Mouse (Mus musculus) CD4-positive helper T cell, adult 2 months (primary cell): ENCODE measurements around the gene Med26.

ENCODE experiments used
- DNase-seq: peaks from one replicate; pipeline ENCODE4 v3.0.0-alpha.2; 2012; ENCODE audit warnings: low read depth, missing footprints, low spot score

The Med26 gene

DNA sequence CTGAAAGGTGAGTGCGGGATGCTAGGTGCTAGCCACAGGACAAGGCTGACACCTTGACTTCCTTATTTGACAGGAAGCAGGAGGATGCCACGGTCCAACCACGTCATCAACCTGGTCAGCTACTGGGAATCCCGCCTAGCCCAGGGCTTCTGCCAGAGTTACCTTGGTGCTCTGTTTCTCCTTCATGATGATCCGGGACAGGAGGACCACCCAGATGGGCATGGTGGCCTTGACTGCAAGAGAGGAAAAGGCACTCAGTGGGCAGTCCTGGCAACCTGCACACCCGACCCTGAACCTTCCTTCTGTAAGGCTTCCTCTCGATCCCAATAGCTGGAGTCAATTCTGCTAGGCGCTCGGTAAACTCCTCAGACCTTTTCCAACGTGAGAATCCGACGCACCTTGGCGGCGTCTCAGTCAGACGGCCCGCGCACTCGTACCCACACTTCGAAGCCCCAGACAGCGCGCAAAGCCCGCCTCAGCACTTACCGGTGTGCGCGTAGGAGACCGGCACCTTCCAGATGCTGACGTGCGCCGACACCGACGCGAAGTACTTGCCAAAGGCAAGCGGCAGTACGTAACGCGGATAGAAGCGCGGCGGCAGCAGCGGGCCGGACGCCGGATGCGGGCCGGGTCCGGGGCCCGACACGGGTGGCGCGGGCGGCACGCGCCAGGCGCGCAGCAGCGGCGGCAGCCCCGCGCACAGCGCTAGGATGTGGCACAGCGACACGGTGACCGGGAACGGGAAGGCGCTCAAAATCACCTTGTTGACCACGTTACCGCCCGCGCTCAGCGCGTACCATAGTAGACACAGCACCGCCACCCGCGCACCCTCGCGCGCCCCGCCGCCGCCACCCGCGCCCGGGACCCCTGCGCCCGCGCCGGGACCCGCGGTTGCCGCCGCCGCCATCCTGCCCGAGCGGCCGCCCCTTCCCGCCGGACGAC lies 56.1 kb downstream of the Med26 start, which contains the start of gene Slc35e1:
Slc35e1 (minus strand) TSS at position 935 of the 942 bp plus-strand sequence.
- DNase-seq = peak; percentile 84

DNA sequence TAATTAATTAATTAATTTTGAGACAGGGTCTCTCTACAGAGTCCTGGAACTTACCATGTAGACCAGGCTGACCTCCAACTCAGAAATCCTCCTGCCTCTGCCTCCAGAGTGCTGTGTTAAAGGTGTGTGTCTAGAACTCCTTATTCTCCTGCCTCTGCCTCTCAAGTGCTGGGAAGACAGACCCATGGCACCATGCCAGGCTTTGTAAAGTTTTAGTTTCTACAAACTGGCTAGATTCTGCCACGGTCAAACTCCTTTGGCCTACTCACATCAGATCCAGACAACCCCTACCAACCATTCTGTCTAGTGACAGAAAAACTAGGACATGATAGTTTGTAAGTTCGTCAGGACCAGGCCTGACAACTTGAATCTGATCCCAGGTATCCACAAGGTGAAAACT lies 57.1 kb downstream of the Med26 start:
- no peak for DNase-seq

DNA sequence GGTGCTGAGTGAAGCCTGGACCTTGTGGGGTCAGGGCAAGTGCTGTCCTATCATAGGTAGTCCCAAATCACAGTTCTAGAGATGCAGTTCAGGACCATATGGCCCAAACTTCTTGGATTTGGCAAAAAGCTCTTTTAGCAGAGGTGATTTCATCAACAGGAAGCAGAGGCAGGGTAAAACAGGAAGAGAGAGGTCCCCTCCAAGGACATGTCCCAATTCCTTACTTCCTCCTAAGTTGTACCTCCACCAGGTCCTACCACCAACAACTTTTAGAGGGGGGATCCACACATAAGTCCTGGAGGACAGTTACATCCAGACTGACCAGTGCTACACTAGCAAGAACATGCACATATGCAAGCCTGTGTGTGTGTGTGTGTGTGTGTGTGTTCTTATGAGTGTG lies 61.1 kb downstream of the Med26 start:
- no peak for DNase-seq

DNA sequence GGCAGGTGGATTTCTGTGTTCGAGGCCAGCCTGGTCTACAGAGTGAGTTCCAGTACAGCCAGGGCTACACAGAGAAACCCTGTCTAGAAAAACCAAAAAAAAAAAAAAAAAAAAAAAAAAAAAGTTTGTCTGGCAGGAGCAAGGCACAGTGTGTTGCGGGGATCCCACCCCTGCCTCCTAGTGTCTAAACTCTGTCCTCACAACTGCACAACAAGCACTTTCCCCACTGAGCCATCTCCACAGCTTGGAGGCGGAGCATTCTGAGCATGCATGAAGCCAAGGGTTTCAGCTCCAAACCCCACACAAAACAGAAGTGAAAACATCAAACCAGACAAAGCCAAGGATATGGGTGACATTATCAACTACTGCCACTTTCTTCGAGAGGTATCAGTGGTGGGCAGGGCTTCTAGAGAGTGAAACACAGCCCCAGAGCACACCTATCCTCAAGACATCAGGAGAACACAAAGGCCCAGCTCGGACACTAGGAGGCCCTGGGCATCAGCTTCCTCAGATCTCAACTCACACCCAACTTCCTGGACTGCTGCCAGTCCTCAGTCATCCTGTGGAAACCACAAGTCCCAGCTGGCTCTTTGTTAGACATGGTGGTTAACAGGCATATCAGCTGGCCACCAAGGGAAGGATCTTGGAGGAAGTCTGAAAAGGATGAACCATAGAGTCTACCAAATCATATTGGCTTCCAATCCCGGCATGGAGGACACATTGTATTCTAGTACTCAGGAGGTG lies 62.4 kb downstream of the Med26 start:
- peak; percentile 31 for DNase-seq

DNA sequence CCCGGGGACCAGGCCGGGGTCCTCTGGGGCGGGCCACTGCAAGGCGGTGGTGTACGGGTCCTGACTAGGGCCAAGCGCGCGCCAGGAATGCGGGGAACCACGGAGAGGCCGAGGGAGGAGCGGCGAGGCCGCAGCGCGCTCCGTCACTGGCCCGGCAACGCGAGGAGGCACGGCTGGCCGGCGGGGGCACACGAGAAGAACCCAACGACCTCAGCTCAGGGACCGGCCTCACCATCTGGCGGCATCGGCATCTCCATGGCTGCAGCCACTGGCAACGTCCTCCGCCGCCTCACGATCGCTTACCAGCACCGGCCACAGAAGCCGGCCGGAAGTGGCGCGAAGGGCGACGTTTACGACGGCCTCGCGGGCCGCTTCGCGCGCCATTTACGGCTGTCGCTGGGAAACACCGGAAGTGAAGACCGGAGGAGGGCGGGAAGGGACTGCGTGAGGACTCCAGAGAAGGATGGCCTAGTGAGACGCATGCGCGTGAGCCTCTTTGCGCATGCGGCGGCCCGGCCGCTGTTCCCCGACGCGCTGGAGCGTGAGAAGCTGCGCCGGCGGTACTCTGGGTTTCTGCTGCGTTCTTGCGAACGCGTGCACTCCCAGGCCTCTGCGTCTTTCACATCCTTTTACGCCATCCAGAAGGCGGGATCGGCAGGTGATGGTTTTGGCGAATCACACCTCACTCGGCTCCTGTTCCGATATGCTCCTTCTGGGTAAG lies 73.1 kb downstream of the Med26 start, which contains the start of gene Cherp:
Cherp (minus strand) TSS at position 401 of the 721 bp plus-strand sequence.
- DNase-seq = peak; percentile 99

DNA sequence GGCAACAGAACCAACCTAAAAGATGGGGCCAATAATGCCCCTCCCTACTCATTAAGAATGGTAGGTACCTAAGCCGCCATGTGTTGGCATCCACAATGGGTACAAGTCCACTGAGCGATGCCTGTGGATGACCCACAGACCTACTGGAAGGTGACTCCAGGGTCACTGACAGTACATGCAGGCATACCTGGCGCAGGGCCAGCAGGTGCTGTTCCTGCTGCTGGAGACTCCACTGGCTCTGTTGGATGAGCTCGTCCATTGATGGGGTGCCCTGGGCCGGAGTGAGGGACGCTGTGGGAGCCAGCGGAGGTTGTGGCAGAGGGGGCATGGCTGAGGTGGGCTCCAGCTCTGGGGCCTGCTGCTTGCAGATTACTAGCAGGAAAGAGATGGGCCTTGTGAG lies 77.4 kb downstream of the Med26 start:
- DNase-seq = no peak

DNA sequence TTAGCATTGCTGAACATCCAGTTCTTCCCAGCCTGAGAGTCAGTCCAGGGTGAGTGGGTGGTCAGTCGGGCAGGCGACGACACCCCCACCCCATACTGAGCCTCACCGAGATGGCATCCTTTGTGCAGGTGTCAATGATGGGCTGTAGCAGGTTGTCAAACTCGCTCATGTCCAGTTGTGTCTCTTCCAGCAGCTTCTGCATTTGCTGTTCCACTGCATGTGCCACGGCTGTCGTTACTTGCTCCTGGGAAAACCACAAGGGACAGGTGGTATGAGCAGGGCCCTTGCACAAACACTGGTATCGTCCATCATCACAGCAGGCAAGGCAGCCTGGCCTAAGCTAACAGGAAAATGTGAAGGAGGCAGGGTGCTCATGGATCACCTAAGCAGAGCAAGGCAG lies 78.1 kb downstream of the Med26 start:
- no peak for DNase-seq

DNA sequence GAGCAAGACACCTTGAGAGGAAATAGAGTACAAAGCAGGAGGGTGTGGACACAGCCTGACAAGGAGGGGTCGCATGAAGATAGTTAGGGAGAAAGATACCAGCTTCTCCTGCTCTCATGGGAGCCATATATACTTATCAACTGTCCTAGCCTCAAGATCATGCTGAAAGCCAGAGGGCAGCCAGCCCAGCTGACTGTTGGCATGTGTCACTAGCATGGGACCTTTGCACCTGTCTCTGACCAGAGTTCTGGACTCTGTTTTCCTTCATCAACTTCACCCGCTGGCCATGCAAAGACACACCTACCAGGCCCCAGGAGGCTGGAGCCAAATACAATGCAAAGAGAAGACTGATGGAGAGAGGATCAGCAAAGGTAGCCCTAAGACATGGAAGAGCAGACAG lies 78.8 kb downstream of the Med26 start:
- no peak for DNase-seq

DNA sequence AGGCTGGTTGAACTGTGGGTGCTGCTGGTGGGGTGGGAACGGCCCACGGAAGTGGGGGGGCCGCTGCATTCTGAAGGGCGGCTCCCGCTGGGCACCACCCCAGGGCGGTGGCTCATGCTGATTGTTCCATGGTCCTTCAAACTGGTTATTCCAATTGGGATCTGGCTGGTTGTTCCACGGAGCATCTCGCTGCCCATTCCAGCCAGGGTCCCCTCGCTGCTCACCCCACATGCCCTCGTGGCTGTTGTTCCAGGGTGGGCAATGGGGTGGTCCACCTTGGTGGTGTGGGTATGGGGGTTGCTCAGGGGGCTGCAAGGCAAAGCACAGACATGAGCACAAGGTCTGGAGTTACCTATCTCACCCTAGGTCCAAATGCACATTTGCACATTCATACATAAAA lies 83.9 kb downstream of the Med26 start:
- DNase-seq = no peak

DNA sequence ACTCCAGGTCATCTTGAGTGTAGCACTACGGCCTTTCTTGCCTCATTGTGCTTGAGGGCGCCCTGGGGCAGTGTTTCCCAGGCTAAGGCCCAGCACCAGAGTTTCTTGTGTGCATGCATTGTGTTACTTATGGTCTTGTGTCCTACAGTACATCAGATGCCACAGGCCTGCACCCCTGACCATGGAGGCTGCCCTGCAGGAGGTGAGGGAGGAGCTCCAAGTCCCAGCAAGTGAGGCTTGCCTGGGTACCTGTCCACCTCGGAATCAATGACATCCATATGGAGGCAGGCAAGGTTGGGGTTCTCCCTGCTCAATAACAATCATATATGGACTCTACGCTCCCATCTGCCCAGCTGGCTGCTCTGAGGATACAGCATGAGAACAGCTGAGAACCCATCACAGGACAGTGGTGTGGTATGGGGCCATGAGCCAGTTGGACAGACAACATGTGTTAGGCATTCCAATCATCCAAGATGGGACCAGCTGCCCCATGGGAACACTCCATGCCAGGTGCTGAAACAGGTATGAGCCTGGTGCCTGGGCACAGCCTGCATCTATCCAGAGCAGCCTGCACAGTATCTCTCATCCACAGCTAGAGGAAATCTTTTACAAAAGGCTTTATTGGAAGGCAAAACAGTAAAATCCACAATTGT lies 88.1 kb downstream of the Med26 start:
- DNase-seq = no peak

DNA sequence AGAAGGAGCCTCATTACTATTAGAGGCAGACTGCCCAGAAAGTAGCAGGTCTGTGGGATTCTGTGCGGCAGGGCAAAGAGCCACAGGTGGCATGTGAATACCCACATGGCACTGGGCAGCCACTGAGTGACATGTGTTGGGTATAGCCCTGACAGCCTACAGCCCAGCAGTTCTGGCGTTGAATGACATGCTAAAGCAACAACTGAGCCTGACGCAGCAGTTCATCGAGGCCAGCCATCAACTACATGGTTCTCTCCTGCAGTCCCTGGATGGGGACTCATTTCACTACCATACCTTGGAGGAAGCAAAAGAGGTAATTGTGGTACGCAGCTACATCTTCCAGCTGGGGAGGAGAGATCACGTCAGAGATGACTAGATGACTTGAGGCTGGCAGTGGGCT lies 89.6 kb downstream of the Med26 start:
- no peak for DNase-seq

DNA sequence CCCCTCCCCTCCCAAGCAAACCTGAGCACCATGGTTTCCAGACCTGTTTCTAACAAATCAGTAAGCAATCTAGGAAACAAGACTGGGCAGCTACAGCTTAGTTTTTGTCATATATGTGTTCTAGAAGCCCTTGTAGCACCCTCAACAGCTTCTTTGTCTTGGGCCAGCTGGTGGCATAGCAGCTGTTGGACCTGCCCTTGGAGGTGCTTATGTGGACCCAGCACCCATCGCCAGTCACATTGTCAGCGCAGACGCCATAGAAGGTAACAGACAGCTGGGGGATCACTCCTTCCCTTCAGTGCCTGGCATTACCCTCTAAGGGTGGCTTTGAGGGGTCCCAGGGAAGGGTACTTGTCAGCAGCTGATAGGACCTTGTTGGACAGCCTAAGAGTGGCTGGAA lies 90.3 kb downstream of the Med26 start:
- DNase-seq = no peak

DNA sequence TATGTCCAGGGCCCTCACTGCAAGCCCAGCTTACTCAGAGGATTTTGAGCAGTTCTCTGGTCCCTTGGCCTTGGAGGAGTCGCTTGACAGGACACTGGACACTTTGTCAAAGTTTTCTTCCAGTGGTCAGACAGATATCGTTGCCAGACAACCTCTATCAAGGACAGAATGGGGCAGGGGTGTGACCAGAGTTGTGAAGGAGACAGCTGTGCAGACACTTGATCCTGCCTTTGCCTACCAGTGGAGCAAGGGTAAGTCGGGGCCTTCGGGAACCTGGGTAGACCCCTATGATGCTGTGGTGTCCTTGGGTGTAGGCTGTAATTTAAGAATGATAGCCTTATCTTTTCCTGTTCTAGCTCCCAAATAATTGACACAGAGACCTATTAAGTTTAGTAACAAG lies 92.8 kb downstream of the Med26 start:
- DNase-seq = no peak

DNA sequence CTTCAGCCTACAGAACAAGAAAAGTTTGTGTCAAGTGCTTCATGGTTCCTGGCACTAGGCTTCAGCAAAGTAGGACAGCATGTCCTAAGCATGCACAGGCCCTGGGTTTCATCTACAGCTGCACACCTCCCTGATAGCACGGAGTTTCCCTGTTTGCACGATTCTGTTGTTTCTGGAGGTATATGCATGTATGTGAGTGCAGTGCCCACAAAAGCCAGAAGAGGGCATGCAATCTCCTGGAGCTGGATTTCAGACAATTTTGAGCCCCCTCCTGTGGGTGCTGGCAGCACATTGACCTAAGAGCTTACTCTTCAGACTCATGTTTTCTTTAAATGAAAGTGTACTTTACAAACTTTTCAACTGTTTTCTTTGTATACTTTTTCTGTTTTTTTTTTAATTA lies 94.2 kb downstream of the Med26 start:
- DNase-seq = no peak

DNA sequence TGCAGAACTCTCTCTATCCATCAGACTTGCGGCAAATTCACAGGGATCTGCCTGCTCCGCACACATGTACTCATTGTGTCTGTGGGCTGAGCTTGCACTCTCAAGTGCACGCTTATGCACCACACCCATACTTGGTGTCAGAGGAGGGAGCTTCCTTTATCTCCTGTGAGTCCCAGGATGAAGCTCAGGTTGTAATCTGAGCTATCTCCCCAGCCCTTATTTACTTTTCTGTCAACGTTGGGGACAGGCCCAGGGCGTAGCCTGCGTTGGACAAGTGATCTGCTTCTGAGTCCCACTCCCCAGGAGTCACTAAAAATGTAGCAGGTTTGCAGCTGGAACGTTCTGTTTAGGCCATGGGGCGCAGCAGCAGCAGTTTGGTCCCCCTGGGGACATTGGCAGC lies 96.6 kb downstream of the Med26 start:
- no peak for DNase-seq

DNA sequence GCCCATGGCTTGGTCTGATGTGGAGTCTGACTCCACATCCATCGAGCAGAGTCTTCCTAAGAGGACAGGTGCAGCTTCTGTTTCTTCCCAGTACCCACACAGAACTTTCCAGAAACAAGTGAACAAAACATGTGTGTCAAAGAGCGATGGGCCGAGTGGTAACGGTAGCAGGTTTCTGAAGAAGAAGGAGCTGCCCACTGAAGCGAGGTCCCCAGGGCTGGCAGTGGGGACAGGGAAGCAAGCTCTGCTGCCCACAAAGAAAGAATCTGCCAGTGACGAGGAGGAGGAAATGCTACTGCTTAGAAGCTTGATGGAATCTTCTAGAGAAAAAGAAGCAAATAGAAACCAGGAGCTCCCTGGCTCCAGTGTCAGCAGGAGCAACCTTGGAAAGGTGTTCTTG lies 103.0 kb downstream of the Med26 start:
- DNase-seq = no peak
